Mouse (Mus musculus) intestine, embryonic 15.5 days (tissue): ENCODE measurements around the gene Zdhhc18. TPM values are rescaled to one million over a fixed set of nuclear protein-coding genes. Genes with fewer than 3 reads are reported as not detected.

Experiments used
- ATAC-seq: fragments of 200-750 bp; cut with Nextera tagmentation; 2 replicates; pipeline ENCODE4 v1.8.0; 2017; ENCODE audit warnings: moderate TSS enrichment, moderate library complexity
- H3K27ac ChIP-seq: fragments of 300-500 bp; sonication (generic); 2 replicates; pipeline ENCODE4 v1.5.1; 2015; ENCODE audit warnings: mild to moderate bottlenecking, inconsistent platforms
- H3K27me3 ChIP-seq: fragments of 300-500 bp; sonication (generic); replicated peaks from 2 replicates; pipeline ENCODE4 v1.6.1; 2015; ENCODE audit warnings: inconsistent platforms
- H3K36me3 ChIP-seq: fragments of 300-500 bp; sonication (generic); 2 replicates; pipeline ENCODE4 v1.6.1; 2015; ENCODE audit warnings: inconsistent platforms
- H3K4me1 ChIP-seq: fragments of 300-500 bp; sonication (generic); replicated peaks from 2 replicates; pipeline ENCODE4 v1.6.1; 2015; ENCODE audit warnings: inconsistent platforms
- H3K4me2 ChIP-seq: fragments of 300-500 bp; sonication (generic); replicated peaks from 2 replicates; pipeline ENCODE4 v1.6.1; 2015; ENCODE audit warnings: mild to moderate bottlenecking, inconsistent platforms
- H3K4me3 ChIP-seq: fragments of 300-500 bp; sonication (generic); replicated peaks from 2 replicates; pipeline ENCODE4 v1.5.1; 2015; ENCODE audit warnings: inconsistent platforms
- H3K9ac ChIP-seq: fragments of 300-500 bp; sonication (generic); 2 replicates; pipeline ENCODE4 v1.6.1; 2015; ENCODE audit warnings: inconsistent platforms
- H3K9me3 ChIP-seq: fragments of 300-500 bp; sonication (generic); 2 replicates; pipeline ENCODE4 v1.6.1; 2016; ENCODE audit warnings: inconsistent platforms
- WGBS: fragments of 180-500 bp; shearing (Covaris S2); methylation state at CpG from one replicate; pipeline ENCODE4 v1.1.7; 2015; 5-methylcytosine and 5-hydroxymethylcytosine counted together
- polyA plus RNA-seq: library from polyadenylated mRNA; unstranded; fragments of >200 nt; fragmentation: Nextera tagmentation; extraction: Ambion mirVana; gene quantifications from 2 replicates; pipeline ENCODE4 v1.2.1, GENCODE M21; 2015

The Zdhhc18 gene
- polyA plus RNA-seq, 1 experiment from 2014 or later: 4.1 TPM

DNA sequence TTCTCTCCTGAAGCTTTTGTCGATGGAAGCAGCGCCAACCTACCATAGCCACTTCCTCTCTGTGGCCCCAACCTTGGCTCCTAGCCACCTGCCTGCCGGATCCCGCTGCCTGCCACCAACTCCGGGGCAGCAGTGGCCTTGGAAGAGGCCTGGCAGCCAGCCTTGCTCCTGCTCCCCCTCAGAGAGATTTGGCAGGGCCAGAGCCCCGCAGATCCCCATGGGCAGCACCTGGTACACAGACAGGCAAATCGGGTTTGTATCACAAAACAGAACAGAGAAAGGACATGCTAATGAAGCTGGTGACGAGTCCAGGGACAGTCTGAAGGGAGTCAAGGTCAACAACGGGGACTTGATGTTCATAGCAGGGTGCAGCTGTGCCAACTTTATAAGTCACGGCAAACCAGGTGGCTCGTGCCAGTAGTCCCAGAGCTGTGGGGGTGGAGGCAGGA lies 86.8 kb downstream of the Zdhhc18 start:
- Histone ChIP-seq H3K9me3 (no peaks in the 10 kb centered on the region), H3K27ac (no peak overlapping the region), H3K36me3 (no peaks in the 10 kb centered on the region), H3K27me3 (no peaks in the 10 kb centered on the region), H3K4me2 (no peak overlapping the region), H3K9ac (no peak overlapping the region), H3K4me1 (no peaks in the 10 kb centered on the region), H3K4me3 (no peak overlapping the region)
- peak; percentile 59; the same call in 1 of the 2 replicates for ATAC-seq
- WGBS: 80% methylated on average over 11 of the region's 11 CpGs

DNA sequence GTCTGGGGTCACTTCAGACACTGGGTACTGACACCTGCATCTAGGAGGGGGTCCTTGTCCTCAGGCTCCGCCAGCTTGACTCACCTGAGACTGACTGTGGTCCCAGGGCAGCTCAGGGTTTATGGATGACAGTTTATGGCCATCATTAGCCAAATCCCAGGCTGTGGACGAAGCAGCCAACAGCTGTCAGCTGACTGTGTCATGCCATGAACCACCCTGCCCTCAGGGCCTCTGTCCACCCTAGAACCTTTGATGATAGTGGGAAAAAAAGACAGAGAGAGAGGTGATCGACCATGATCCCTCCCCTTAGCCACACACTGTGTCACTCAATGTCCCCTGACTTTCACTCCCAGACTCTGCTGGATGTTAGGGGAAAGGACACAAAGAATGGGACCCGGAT lies 88.3 kb downstream of the Zdhhc18 start:
- no peak overlapping the region for H3K4me3 ChIP-seq
- no peak overlapping the region for H3K27ac ChIP-seq
- H3K36me3 ChIP-seq: no peaks in the 10 kb centered on the region
- no peaks in the 10 kb centered on the region for H3K9me3 ChIP-seq
- H3K4me2 ChIP-seq: no peak overlapping the region
- no peaks in the 10 kb centered on the region for H3K4me1 ChIP-seq
- H3K9ac ChIP-seq: no peak overlapping the region
- ATAC-seq: no peak
- no peaks in the 10 kb centered on the region for H3K27me3 ChIP-seq
- 56% methylated on average over 4 of the region's 4 CpGs for WGBS

DNA sequence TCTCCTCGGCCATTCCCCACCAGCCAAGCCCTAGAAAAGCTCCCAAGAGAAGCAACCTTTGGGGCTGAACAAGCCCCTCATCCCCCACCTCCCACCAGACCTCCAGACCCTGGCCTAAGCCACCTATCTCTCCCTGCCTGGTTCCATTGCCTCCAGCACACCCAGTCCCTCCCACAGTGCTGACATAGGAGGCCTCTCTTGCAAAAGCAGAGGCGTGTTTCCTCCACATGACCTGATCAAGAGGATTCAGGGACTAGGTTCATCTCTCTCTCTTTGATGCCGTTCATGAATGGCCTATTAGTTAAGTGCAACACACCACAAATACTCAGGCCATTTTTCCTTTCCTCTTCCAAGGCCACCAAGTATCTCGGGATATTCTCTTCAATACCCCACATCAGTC lies 90.1 kb downstream of the Zdhhc18 start:
- H3K4me3 ChIP-seq: no peak overlapping the region
- no peak overlapping the region for H3K27ac ChIP-seq
- H3K27me3 ChIP-seq: no peaks in the 10 kb centered on the region
- H3K9me3 ChIP-seq: no peaks in the 10 kb centered on the region
- ATAC-seq: no peak
- no peaks in the 10 kb centered on the region for H3K36me3 ChIP-seq
- no peaks in the 10 kb centered on the region for H3K4me1 ChIP-seq
- no peak overlapping the region for H3K9ac ChIP-seq
- no peak overlapping the region for H3K4me2 ChIP-seq
- 78% methylated on average over 4 of the region's 4 CpGs for WGBS

DNA sequence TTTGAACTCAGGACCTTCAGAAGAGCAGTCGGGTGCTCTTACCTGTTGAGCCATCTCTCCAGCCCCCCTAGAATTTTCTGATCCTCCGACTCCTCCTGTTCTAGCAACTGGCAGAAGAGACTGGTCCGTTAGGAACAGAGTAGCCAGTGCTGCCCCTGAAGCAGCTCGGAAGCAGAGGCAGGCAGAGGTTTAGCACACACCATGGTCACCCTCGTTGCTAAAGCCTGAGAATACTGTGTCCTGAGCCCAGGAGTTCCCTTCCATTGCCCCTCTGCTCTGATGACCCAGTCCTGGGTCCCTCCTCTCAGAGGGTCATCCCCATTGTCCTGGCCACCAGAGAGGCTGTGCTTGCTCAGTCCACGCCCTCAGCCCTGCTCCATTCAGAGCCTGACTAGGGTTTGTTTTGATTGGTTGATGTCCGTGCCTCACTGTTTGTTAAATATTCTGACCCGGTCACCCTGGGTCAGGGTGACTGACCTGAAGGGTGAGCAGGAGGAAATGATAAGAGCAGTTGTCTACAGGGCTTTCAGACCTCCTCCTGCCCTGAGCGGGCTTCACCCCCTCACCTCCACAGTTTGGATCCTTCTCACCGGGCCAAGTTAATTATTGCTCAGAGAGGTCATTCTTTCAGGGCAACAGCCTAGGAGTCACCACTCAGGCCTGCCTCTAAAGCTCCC lies 92.8 kb downstream of the Zdhhc18 start:
- no peaks in the 10 kb centered on the region for H3K27me3 ChIP-seq
- 27% methylated on average over 10 of the region's 10 CpGs for WGBS
- H3K9ac ChIP-seq: no peak overlapping the region
- H3K27ac ChIP-seq: no peak overlapping the region
- H3K36me3 ChIP-seq: no peaks in the 10 kb centered on the region
- no peaks in the 10 kb centered on the region for H3K9me3 ChIP-seq
- peak; percentile 37 for ATAC-seq
- no peak overlapping the region for H3K4me2 ChIP-seq
- H3K4me3 ChIP-seq: no peak overlapping the region
- no peaks in the 10 kb centered on the region; the same call in 1 of the 2 replicates for H3K4me1 ChIP-seq

Other genes with a start within 250 kb of the Zdhhc18 start
- gene Tent5b, start 170.0 kb downstream of the Zdhhc18 start, polyA plus RNA-seq: 0.82 and 0.94 TPM in 2 replicates
- 1.6 and 1.7 TPM in 2 replicates for gene Trnp1, start 151.6 kb downstream of the Zdhhc18 start, polyA plus RNA-seq
- 40.5 and 45.1 TPM in 2 replicates for gene Kdf1, start 131.2 kb downstream of the Zdhhc18 start, polyA plus RNA-seq
- 280 and 288 TPM in 2 replicates for gene Nudc, start 104.2 kb downstream of the Zdhhc18 start, polyA plus RNA-seq
- gene Nr0b2, start 96.8 kb downstream of the Zdhhc18 start, polyA plus RNA-seq: 7.5 and 8.1 TPM in 2 replicates
- gene Gpatch3, start 75.4 kb downstream of the Zdhhc18 start, polyA plus RNA-seq: 6.7 and 7.1 TPM in 2 replicates
- gene Gpn2, start 65.8 kb downstream of the Zdhhc18 start, polyA plus RNA-seq: 16.5 and 19.8 TPM in 2 replicates
- gene Sfn, start 48.0 kb downstream of the Zdhhc18 start, polyA plus RNA-seq: 47.4 and 51.0 TPM in 2 replicates
- gene Pigv, start 22.5 kb upstream of the Zdhhc18 start, polyA plus RNA-seq: 16.9 and 17.7 TPM in 2 replicates
- 21.6 and 24.9 TPM in 2 replicates for gene Arid1a, start 106.6 kb upstream of the Zdhhc18 start, polyA plus RNA-seq
- gene Rps6ka1, start 237.6 kb upstream of the Zdhhc18 start, polyA plus RNA-seq: 124 and 133 TPM in 2 replicates